42 mouse cellular contexts compared by ENCODE assay signal in the genomic region with DNA sequence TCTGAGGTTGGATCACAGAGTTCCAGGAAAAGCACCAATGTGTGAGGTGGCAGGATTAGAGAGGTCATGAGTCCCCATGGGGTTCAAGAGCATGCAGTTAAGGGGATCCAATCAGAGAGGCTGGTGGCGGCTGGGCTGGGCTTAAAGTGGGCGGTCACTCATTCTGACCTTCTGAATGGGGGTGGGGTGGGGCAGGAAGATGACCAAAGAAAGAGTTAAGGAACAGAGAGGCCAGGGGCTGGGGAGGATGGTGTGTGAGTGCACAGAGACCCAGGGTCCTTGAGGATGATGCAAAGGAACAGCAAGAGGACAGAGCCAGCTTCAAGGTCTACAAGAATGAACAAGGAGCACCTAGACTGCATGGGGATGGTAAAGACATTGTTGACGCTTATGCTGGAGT. TPM values are rescaled to one million over a fixed set of nuclear protein-coding genes. Genes with fewer than 3 reads are reported as not detected.
"Had no signal": no experiment of that assay in that cellular context is flagged by ENCODE, and none has a peak within 500 bp of the region (broad histone marks: within the 10 kb centered on the region; RNA-seq: fewer than 3 reads in every experiment).

No protein-coding gene starts in this region.

- H3K27me3 ChIP-seq: heart, embryonic 13.5 days; heart, embryonic 15.5 days; hindbrain, embryonic 13.5 days; hindbrain, embryonic 15.5 days; kidney, embryonic 15.5 days; limb, embryonic 13.5 days; limb, embryonic 15.5 days had no signal

- H3K4me1 ChIP-seq: heart, embryonic 13.5 days; heart, embryonic 15.5 days; hindbrain, embryonic 13.5 days; hindbrain, embryonic 15.5 days; kidney, embryonic 15.5 days; limb, embryonic 13.5 days; limb, embryonic 15.5 days; liver, embryonic 12.5 days had no signal

- DNase-seq: gastrocnemius, adult 2 months; gastrocnemius, postnatal 10 days; gastrocnemius, postnatal 25 days; heart, adult 11 months; heart, adult 2 months; heart, postnatal 14 days; heart, postnatal 36 days; kidney, adult 11 months; kidney, adult 2 months; kidney, adult 9 months; kidney, postnatal 14 days; kidney, postnatal 36 days; layer of hippocampus, adult 9-11 months; layer of hippocampus, postnatal 36 days had no signal

- H3K4me3 ChIP-seq: gastrocnemius, adult 2 months; heart, adult 2 months; heart, embryonic 13.5 days; heart, embryonic 15.5 days; hindbrain, embryonic 13.5 days; hindbrain, embryonic 15.5 days; kidney, embryonic 15.5 days; limb, embryonic 13.5 days; limb, embryonic 15.5 days; liver, embryonic 12.5 days had no signal

- H3K9me3 ChIP-seq: heart, embryonic 15.5 days; hindbrain, embryonic 15.5 days; kidney, embryonic 15.5 days; limb, embryonic 15.5 days had no signal

- H3K4me2 ChIP-seq: heart, embryonic 11.5 days; heart, embryonic 13.5 days; heart, embryonic 15.5 days; hindbrain, embryonic 13.5 days; hindbrain, embryonic 15.5 days; kidney, embryonic 15.5 days; limb, embryonic 13.5 days; limb, embryonic 15.5 days; liver, embryonic 12.5 days had no signal

- H3K27ac ChIP-seq: gastrocnemius, adult 2 months; heart, adult 2 months; heart, embryonic 13.5 days; heart, embryonic 15.5 days; hindbrain, embryonic 13.5 days; hindbrain, embryonic 15.5 days; hindbrain, postnatal 0 days; kidney, embryonic 15.5 days; kidney, postnatal 0 days; limb, embryonic 13.5 days; limb, embryonic 15.5 days; liver, embryonic 12.5 days had no signal

- H3K36me3 ChIP-seq: heart, embryonic 13.5 days; heart, embryonic 15.5 days; hindbrain, embryonic 13.5 days; hindbrain, embryonic 15.5 days; kidney, embryonic 15.5 days; limb, embryonic 13.5 days; limb, embryonic 15.5 days; liver, embryonic 12.5 days had no signal

- H3K9ac ChIP-seq: heart, embryonic 13.5 days; heart, embryonic 15.5 days; hindbrain, embryonic 13.5 days; hindbrain, embryonic 15.5 days; kidney, embryonic 15.5 days; limb, embryonic 13.5 days; limb, embryonic 15.5 days; liver, embryonic 12.5 days had no signal

- ATAC-seq: intestine, embryonic 16.5 days; liver, embryonic 12.5 days had no signal

RNA-seq across cellular contexts. Expression of gene 1700067P10Rik, which starts 19.4 kb away (rescaled TPM):
- total RNA-seq: gastrocnemius, adult 2 months; gastrocnemius, postnatal 10 days; gastrocnemius, postnatal 25 days; gastrocnemius, postnatal 4 days; heart, adult 2 months; heart, postnatal 14 days; heart, postnatal 36 days; hematopoietic stem cell, adult 5-6 weeks; hindbrain, postnatal 0 days; layer of hippocampus, adult 18-20 months; layer of hippocampus, adult 8-10 months; layer of hippocampus, postnatal 14 days; layer of hippocampus, postnatal 36 days; left cerebral cortex, adult 18-20 months; left cerebral cortex, adult 8-10 months; left cerebral cortex, postnatal 10 days; left cerebral cortex, postnatal 25 days; left cerebral cortex, postnatal 4 days; liver, adult 2 months had no signal
- polyA plus RNA-seq: heart, adult 2 months; heart, embryonic 11.5 days; heart, embryonic 13.5 days; heart, embryonic 15.5 days; heart, postnatal 0 days; hindbrain, embryonic 11.5 days; hindbrain, embryonic 15.5 days; hindbrain, postnatal 0 days; intestine, embryonic 14.5 days; intestine, embryonic 16.5 days; kidney, adult 2 months; kidney, embryonic 15.5 days; kidney, postnatal 0 days; large intestine, adult 2 months; limb, embryonic 11.5 days; limb, embryonic 13.5 days; limb, embryonic 15.5 days; liver, adult 2 months; liver, embryonic 12.5 days had no signal

RNA-seq across cellular contexts. Expression of gene 9830107B12Rik, which starts 37.5 kb away (rescaled TPM):
- total RNA-seq: gastrocnemius, postnatal 10 days; gastrocnemius, postnatal 25 days; heart, adult 2 months; heart, postnatal 14 days; hindbrain, postnatal 0 days; layer of hippocampus, adult 18-20 months; layer of hippocampus, adult 8-10 months; layer of hippocampus, postnatal 14 days; layer of hippocampus, postnatal 36 days; left cerebral cortex, adult 18-20 months; left cerebral cortex, postnatal 10 days; left cerebral cortex, postnatal 25 days; left cerebral cortex, postnatal 4 days; liver, adult 2 months had no signal
- polyA plus RNA-seq: heart, embryonic 11.5 days; heart, embryonic 13.5 days; heart, embryonic 15.5 days; hindbrain, embryonic 11.5 days; hindbrain, embryonic 13.5 days; hindbrain, embryonic 15.5 days; hindbrain, postnatal 0 days; intestine, embryonic 14.5 days; intestine, embryonic 16.5 days; kidney, adult 2 months; kidney, embryonic 15.5 days; kidney, postnatal 0 days; limb, embryonic 11.5 days; limb, embryonic 13.5 days; limb, embryonic 15.5 days; liver, adult 2 months; liver, embryonic 12.5 days had no signal

RNA-seq across cellular contexts. Expression of gene A530064D06Rik, which starts 58.6 kb away (rescaled TPM):
- total RNA-seq: gastrocnemius, adult 2 months; gastrocnemius, postnatal 25 days; heart, adult 2 months; heart, postnatal 14 days; heart, postnatal 36 days; hindbrain, postnatal 0 days; layer of hippocampus, adult 18-20 months; layer of hippocampus, postnatal 14 days; layer of hippocampus, postnatal 36 days; left cerebral cortex, adult 18-20 months; left cerebral cortex, adult 8-10 months; left cerebral cortex, postnatal 10 days; left cerebral cortex, postnatal 25 days; left cerebral cortex, postnatal 4 days had no signal
- polyA plus RNA-seq: heart, embryonic 11.5 days; heart, embryonic 15.5 days; hindbrain, embryonic 11.5 days; hindbrain, embryonic 13.5 days; hindbrain, embryonic 15.5 days; hindbrain, postnatal 0 days; kidney, embryonic 15.5 days; limb, embryonic 11.5 days; liver, adult 2 months had no signal
